Mouse (Mus musculus): ENCODE data around the gene Dpy30. TPM values are rescaled to one million over a fixed set of nuclear protein-coding genes. Genes with fewer than 3 reads are reported as not detected.
"Not testable (repeated sequence)": the region's sequence is repeated elsewhere in the genome, so short reads cannot be mapped to it uniquely, and the experiment has no call there.

Gene Dpy30
- polyA plus RNA-seq, 1 experiment: 41.8 TPM

GRCm38 (mm10) chr17:74304060-74304459 lies 19.7 kb downstream of the Dpy30 start:
- H3K4me1 ChIP-seq (replicated peaks; ENCODE audit: control insufficient read depth, insufficient read depth, low read length): no peaks in the 10 kb centered on the region
- TF ChIP-seq CTCF (IDR thresholded peaks at IDR 0.05; ENCODE audit: borderline replicate concordance, control insufficient read depth, extremely low read depth, insufficient read depth, low read length, poor library complexity): no peak
- no peak for TF ChIP-seq POLR2A (IDR thresholded peaks at IDR 0.05; ENCODE audit: control insufficient read depth, extremely low read depth, insufficient read depth, low read length, poor library complexity)
- H3K36me3 ChIP-seq (ENCODE audit: control insufficient read depth, insufficient read depth, low read length): peaks cover 21% of the 10 kb centered on the region; the same call in 1 of the 2 replicates
- H3K4me3 ChIP-seq (ENCODE audit: control insufficient read depth, insufficient read depth, low read length): no peak overlapping the region
- H3K27me3 ChIP-seq (ENCODE audit: control insufficient read depth, insufficient read depth, low read length): no peaks in the 10 kb centered on the region
- 99% methylated on average over 4 of the region's 4 CpGs for WGBS
- H3K27ac ChIP-seq (ENCODE audit: control insufficient read depth, insufficient read depth, low read length): no peak overlapping the region
- DNase-seq: no peak

- DNase-seq: no peak
- TF ChIP-seq CTCF (IDR thresholded peaks at IDR 0.05; ENCODE audit: borderline replicate concordance, control insufficient read depth, extremely low read depth, insufficient read depth, low read length, poor library complexity) (no peak), POLR2A (IDR thresholded peaks at IDR 0.05; ENCODE audit: control insufficient read depth, extremely low read depth, insufficient read depth, low read length, poor library complexity) (no peak)
- no peaks in the 10 kb centered on the region for H3K27me3 ChIP-seq (ENCODE audit: control insufficient read depth, insufficient read depth, low read length)
- H3K27ac ChIP-seq (ENCODE audit: control insufficient read depth, insufficient read depth, low read length): no peak overlapping the region
- H3K4me1 ChIP-seq (replicated peaks; ENCODE audit: control insufficient read depth, insufficient read depth, low read length): no peaks in the 10 kb centered on the region
- no peak overlapping the region for H3K4me3 ChIP-seq (ENCODE audit: control insufficient read depth, insufficient read depth, low read length)
- peaks cover 12% of the 10 kb centered on the region; the same call in 1 of the 2 replicates for H3K36me3 ChIP-seq (ENCODE audit: control insufficient read depth, insufficient read depth, low read length)
- WGBS: 99% methylated on average over 5 of the region's 5 CpGs
These were observed 23.7 kb downstream of the Dpy30 start for GRCm38 (mm10) chr17:74300089-74300488.

- DNase-seq; H3K4me3 ChIP-seq (ENCODE audit: control insufficient read depth, insufficient read depth, low read length); H3K27ac ChIP-seq (ENCODE audit: control insufficient read depth, insufficient read depth, low read length); H3K27me3 ChIP-seq (ENCODE audit: control insufficient read depth, insufficient read depth, low read length); H3K4me1 ChIP-seq (replicated peaks; ENCODE audit: control insufficient read depth, insufficient read depth, low read length): not testable (repeated sequence)
- peaks cover 12% of the 10 kb centered on the region; the same call in 1 of the 2 replicates for H3K36me3 ChIP-seq (ENCODE audit: control insufficient read depth, insufficient read depth, low read length)
- 98% methylated on average over 5 of the region's 5 CpGs for WGBS
These were observed 26.8 kb downstream of the Dpy30 start for GRCm38 (mm10) chr17:74296991-74297390.

- DNase-seq: no peak
- Histone ChIP-seq H3K36me3 (ENCODE audit: control insufficient read depth, insufficient read depth, low read length) (peaks cover 6% of the 10 kb centered on the region; the same call in 1 of the 2 replicates), H3K27me3 (ENCODE audit: control insufficient read depth, insufficient read depth, low read length) (no peaks in the 10 kb centered on the region), H3K4me3 (ENCODE audit: control insufficient read depth, insufficient read depth, low read length) (no peak overlapping the region), H3K4me1 (replicated peaks; ENCODE audit: control insufficient read depth, insufficient read depth, low read length) (0 out of 2 replicates have a peak, but pooled peaks cover 2% of the 10 kb centered on the region), H3K27ac (ENCODE audit: control insufficient read depth, insufficient read depth, low read length) (no peak overlapping the region)
- WGBS: 61% methylated on average over 11 of the region's 11 CpGs
- TF ChIP-seq CTCF (IDR thresholded peaks at IDR 0.05; ENCODE audit: borderline replicate concordance, control insufficient read depth, extremely low read depth, insufficient read depth, low read length, poor library complexity) (no peak), POLR2A (IDR thresholded peaks at IDR 0.05; ENCODE audit: control insufficient read depth, extremely low read depth, insufficient read depth, low read length, poor library complexity) (no peak)
These were observed 27.5 kb downstream of the Dpy30 start for GRCm38 (mm10) chr17:74296076-74296823.

- DNase-seq: peak; percentile 81
- Histone ChIP-seq H3K4me1 (replicated peaks; ENCODE audit: control insufficient read depth, insufficient read depth, low read length) (peaks cover 4% of the 10 kb centered on the region; the same call in 1 of the 2 replicates), H3K27me3 (ENCODE audit: control insufficient read depth, insufficient read depth, low read length) (no peaks in the 10 kb centered on the region), H3K27ac (ENCODE audit: control insufficient read depth, insufficient read depth, low read length) (peak within 1 kb of the TSS; percentile 39), H3K36me3 (ENCODE audit: control insufficient read depth, insufficient read depth, low read length) (peaks cover 4% of the 10 kb centered on the region; the same call in 1 of the 2 replicates), H3K4me3 (ENCODE audit: control insufficient read depth, insufficient read depth, low read length) (peak within 1 kb of the TSS; percentile 91)
- 1% methylated on average over 66 of the region's 110 CpGs for WGBS
- no peak for TF ChIP-seq CTCF (IDR thresholded peaks at IDR 0.05; ENCODE audit: borderline replicate concordance, control insufficient read depth, extremely low read depth, insufficient read depth, low read length, poor library complexity)
- peak; percentile 77 for TF ChIP-seq POLR2A (IDR thresholded peaks at IDR 0.05; ENCODE audit: control insufficient read depth, extremely low read depth, insufficient read depth, low read length, poor library complexity)
These were observed 28.4 kb downstream of the Dpy30 start, which contains the start of gene Memo1 for GRCm38 (mm10) chr17:74295026-74295970. Gene Memo1, minus strand, starts transcription at chr17:74295521.

GRCm38 (mm10) chr17:74294426-74295025 lies 29.2 kb downstream of the Dpy30 start:
- under 1% methylated on average over 76 of the region's 80 CpGs for WGBS

More at GRCm38 (mm10) chr17:74294426-74295025, 29.2 kb downstream of the Dpy30 start:
- Histone ChIP-seq H3K36me3 (ENCODE audit: control insufficient read depth, insufficient read depth, low read length) (peaks cover 4% of the 10 kb centered on the region; the same call in 1 of the 2 replicates), H3K4me3 (ENCODE audit: control insufficient read depth, insufficient read depth, low read length) (peak overlapping the region; percentile 91), H3K4me1 (replicated peaks; ENCODE audit: control insufficient read depth, insufficient read depth, low read length) (peaks cover 7% of the 10 kb centered on the region; the same call in 1 of the 2 replicates), H3K27ac (ENCODE audit: control insufficient read depth, insufficient read depth, low read length) (peak overlapping the region; percentile 57), H3K27me3 (ENCODE audit: control insufficient read depth, insufficient read depth, low read length) (no peaks in the 10 kb centered on the region)
- TF ChIP-seq POLR2A (IDR thresholded peaks at IDR 0.05; ENCODE audit: control insufficient read depth, extremely low read depth, insufficient read depth, low read length, poor library complexity): no peak
- TF ChIP-seq CTCF (IDR thresholded peaks at IDR 0.05; ENCODE audit: borderline replicate concordance, control insufficient read depth, extremely low read depth, insufficient read depth, low read length, poor library complexity): no peak; the same call in 1 of the 2 replicates
- DNase-seq: peak; percentile 77

Measured in thymus, adult 2 months (tissue).